Mouse (Mus musculus) neural tube, embryonic 14.5 days (tissue): ENCODE measurements around the gene Fgd2. TPM values are rescaled to one million over a fixed set of nuclear protein-coding genes. Genes with fewer than 3 reads are reported as not detected.

Experiments
- ATAC-seq: fragments of 200-750 bp; cut with Nextera tagmentation; 2 replicates; pipeline ENCODE4 v1.8.0; 2017; ENCODE audit warnings: low read depth, mild to moderate bottlenecking, moderate TSS enrichment, moderate library complexity
- H3K27ac ChIP-seq: fragments of 300-500 bp; sonication (generic); 2 replicates; pipeline ENCODE4 v1.5.1; 2014; ENCODE audit warnings: low read depth, mild to moderate bottlenecking, control low read depth, low read length, moderate library complexity, mixed read lengths
- H3K27me3 ChIP-seq: fragments of 300-500 bp; sonication (generic); 2 replicates; pipeline ENCODE4 v1.6.1; 2014; ENCODE audit warnings: low read length; ENCODE audit not compliant: control insufficient read depth, insufficient read depth
- H3K36me3 ChIP-seq: fragments of 300-500 bp; sonication (generic); 2 replicates; pipeline ENCODE4 v1.6.1; 2014; ENCODE audit warnings: low read length, mixed read lengths; ENCODE audit not compliant: control insufficient read depth, insufficient read depth
- H3K4me1 ChIP-seq: fragments of 300-500 bp; sonication (generic); 2 replicates; pipeline ENCODE4 v1.6.1; 2014; ENCODE audit warnings: low read length; ENCODE audit not compliant: control insufficient read depth, insufficient read depth
- H3K4me2 ChIP-seq: fragments of 300-500 bp; sonication (generic); 2 replicates; pipeline ENCODE4 v1.6.1; 2014; ENCODE audit warnings: mild to moderate bottlenecking, low read depth, low read length, control low read depth
- H3K4me3 ChIP-seq: fragments of 300-500 bp; sonication (generic); 2 replicates; pipeline ENCODE4 v1.5.1; 2014; ENCODE audit warnings: low read depth, low read length, control low read depth, mixed read lengths
- H3K9ac ChIP-seq: fragments of 300-500 bp; sonication (generic); replicated peaks from 2 replicates; pipeline ENCODE4 v1.6.1; 2014; ENCODE audit warnings: low read depth, mild to moderate bottlenecking, control low read depth, low read length, mixed read lengths
- H3K9me3 ChIP-seq: fragments of 300-500 bp; sonication (generic); 2 replicates; pipeline ENCODE4 v1.6.1; 2016; ENCODE audit warnings: low read length; ENCODE audit not compliant: control insufficient read depth
- WGBS: fragments of 180-500 bp; shearing (Covaris S2); extraction: QIAGEN DNeasy Blood & Tissue Kit; methylation state at CpG from one replicate; pipeline ENCODE4 v1.1.7; 2014; 5-methylcytosine and 5-hydroxymethylcytosine counted together
- polyA plus RNA-seq: library from polyadenylated mRNA; unstranded; fragments of >200 nt; fragmentation: Nextera tagmentation; extraction: Ambion mirVana; gene quantifications from 2 replicates; pipeline ENCODE4 v1.2.1, GENCODE M21; 2014

Gene Fgd2
- polyA plus RNA-seq, 1 experiment from 2014 or later = 3.8 TPM

DNA sequence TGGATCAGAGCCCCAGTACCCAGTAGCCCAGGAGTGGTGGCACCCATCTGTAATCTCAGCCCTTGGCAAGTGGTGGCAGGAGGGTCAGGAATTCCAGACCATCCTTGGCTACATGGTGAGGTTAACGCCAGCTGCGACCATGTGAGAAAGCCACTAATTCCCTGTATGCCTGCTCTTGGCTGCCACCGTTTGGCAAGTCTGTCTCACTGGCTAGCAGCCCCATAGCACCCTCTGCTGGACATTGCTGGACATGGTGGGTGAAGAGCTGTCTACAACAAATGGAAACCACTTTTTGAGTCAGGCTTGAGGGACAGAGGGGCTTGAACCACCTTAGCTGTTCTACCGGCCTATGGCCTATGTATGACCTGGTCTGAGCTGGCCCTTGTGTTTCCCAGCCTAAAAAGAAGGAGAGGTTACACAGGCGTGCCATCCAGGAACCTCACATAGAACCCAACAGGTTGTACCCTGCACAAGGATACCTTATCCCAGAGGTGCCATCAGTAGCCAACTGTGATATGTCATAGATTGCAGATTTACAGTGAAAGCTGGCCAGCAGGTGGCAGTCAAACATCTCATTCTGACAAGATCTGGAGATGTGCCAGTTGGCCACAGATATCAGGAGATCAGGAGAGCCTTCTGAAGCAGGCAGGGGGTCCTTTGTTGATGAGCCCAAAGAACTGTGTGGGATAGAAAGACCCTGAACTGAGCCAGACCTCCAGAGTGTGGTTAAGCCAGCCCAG is 10.4 kb downstream of the Fgd2 start:
- H3K9ac ChIP-seq = no peak overlapping the region

DNA sequence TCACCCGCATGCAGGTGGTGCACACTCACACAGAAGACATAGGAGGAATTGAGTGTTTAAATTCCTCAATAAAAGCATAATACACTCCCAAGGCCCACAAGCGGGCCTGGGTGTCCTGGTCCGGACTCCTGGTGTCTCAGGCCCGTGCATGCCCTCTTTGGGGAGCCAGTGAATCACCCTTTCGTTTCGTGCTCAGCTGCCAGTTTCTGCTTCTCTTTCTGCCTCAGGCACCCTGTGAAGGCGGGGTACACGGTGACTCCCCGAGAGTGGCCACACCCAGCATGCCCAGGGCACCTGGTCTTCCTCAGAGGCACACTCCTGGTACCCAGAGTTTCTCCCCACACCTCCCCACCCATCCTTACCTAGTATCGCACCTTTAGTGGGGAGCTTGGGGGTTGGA is 15.2 kb downstream of the Fgd2 start:
- Histone ChIP-seq H3K9ac (no peak overlapping the region), H3K36me3 (no peaks in the 10 kb centered on the region), H3K4me2 (no peak overlapping the region), H3K4me1 (no peaks in the 10 kb centered on the region), H3K27ac (no peak overlapping the region), H3K9me3 (no peaks in the 10 kb centered on the region), H3K27me3 (no peaks in the 10 kb centered on the region), H3K4me3 (no peak overlapping the region)
- 79% methylated on average over 10 of the region's 10 CpGs for WGBS
- no peak for ATAC-seq

More for the DNA sequence above, 10.4 kb downstream of the Fgd2 start:
- Histone ChIP-seq H3K4me1 (no peaks in the 10 kb centered on the region), H3K36me3 (no peaks in the 10 kb centered on the region), H3K27ac (no peak overlapping the region), H3K4me3 (no peak overlapping the region), H3K9me3 (no peaks in the 10 kb centered on the region), H3K4me2 (no peak overlapping the region), H3K27me3 (no peaks in the 10 kb centered on the region)
- peak; percentile 69 for ATAC-seq
- WGBS = 7% methylated on average over 5 of the region's 5 CpGs

GRCm38 (mm10) chr17:29378056-29378455 is 17.3 kb downstream of the Fgd2 start:
- no peak for ATAC-seq
- no peak overlapping the region for H3K27ac ChIP-seq
- H3K9ac ChIP-seq = no peak overlapping the region
- no peak overlapping the region for H3K4me3 ChIP-seq
- H3K4me2 ChIP-seq = no peak overlapping the region
- no peaks in the 10 kb centered on the region for H3K27me3 ChIP-seq
- H3K9me3 ChIP-seq = no peaks in the 10 kb centered on the region
- 71% methylated on average over 8 of the region's 8 CpGs for WGBS
- H3K4me1 ChIP-seq = no peaks in the 10 kb centered on the region
- no peaks in the 10 kb centered on the region for H3K36me3 ChIP-seq

GRCm38 (mm10) chr17:29380241-29380640 is 19.5 kb downstream of the Fgd2 start:
- H3K4me1 ChIP-seq = no peaks in the 10 kb centered on the region
- WGBS = 74% methylated on average over 4 of the region's 4 CpGs

GRCm38 (mm10) chr17:29381472-29381871 is 20.8 kb downstream of the Fgd2 start:
- Histone ChIP-seq H3K9ac (no peak overlapping the region), H3K36me3 (no peaks in the 10 kb centered on the region), H3K4me1 (no peaks in the 10 kb centered on the region), H3K9me3 (no peaks in the 10 kb centered on the region), H3K4me2 (no peak overlapping the region), H3K27me3 (no peaks in the 10 kb centered on the region), H3K27ac (no peak overlapping the region), H3K4me3 (no peak overlapping the region)
- WGBS = 25% methylated on average over 7 of the region's 7 CpGs
- ATAC-seq = peak; percentile 49; the same call in 1 of the 2 replicates

More at GRCm38 (mm10) chr17:29380241-29380640, 19.5 kb downstream of the Fgd2 start:
- Histone ChIP-seq H3K9me3 (no peaks in the 10 kb centered on the region), H3K27ac (no peak overlapping the region), H3K9ac (no peak overlapping the region), H3K36me3 (no peaks in the 10 kb centered on the region), H3K4me3 (no peak overlapping the region), H3K4me2 (no peak overlapping the region), H3K27me3 (no peaks in the 10 kb centered on the region)
- no peak for ATAC-seq

DNA sequence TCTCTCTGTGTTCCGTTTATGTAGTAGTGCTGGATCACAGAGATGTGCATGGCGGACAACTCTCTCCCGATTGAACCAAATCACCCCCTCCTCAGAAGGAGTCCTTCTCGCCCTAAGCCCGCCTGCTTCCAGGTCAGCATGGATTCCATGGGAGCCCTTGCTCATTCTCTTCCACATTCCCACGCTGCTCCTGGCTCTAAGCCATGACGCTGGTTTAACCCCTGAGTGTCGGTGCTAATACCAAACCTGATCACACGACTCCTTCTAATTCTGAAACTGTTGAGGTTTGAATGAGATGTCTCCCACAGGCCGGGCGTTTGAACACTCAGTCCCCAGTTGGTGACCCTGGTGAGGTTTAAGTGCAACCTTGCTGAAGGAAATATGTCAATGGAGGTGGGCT is 21.7 kb downstream of the Fgd2 start:
- 55% methylated on average over 11 of the region's 11 CpGs for WGBS
- no peak overlapping the region for H3K4me2 ChIP-seq
- no peaks in the 10 kb centered on the region for H3K9me3 ChIP-seq
- no peak overlapping the region for H3K27ac ChIP-seq
- no peak overlapping the region for H3K9ac ChIP-seq
- no peaks in the 10 kb centered on the region for H3K27me3 ChIP-seq
- no peak for ATAC-seq
- H3K36me3 ChIP-seq = no peaks in the 10 kb centered on the region
- H3K4me1 ChIP-seq = no peaks in the 10 kb centered on the region
- no peak overlapping the region for H3K4me3 ChIP-seq

- H3K9ac ChIP-seq = no peak overlapping the region
- 62% methylated on average over 9 of the region's 9 CpGs for WGBS
- H3K4me1 ChIP-seq = no peaks in the 10 kb centered on the region
- no peak for ATAC-seq
- no peak overlapping the region for H3K4me2 ChIP-seq
- H3K27me3 ChIP-seq = no peaks in the 10 kb centered on the region
- H3K4me3 ChIP-seq = no peak overlapping the region
- no peaks in the 10 kb centered on the region for H3K9me3 ChIP-seq
- no peak overlapping the region for H3K27ac ChIP-seq
- H3K36me3 ChIP-seq = no peaks in the 10 kb centered on the region
Measured at GRCm38 (mm10) chr17:29383923-29384322, 23.2 kb downstream of the Fgd2 start.

- 54% methylated on average over 5 of the region's 5 CpGs for WGBS
- Histone ChIP-seq H3K4me3 (no peak overlapping the region), H3K27me3 (no peaks in the 10 kb centered on the region), H3K9ac (no peak overlapping the region), H3K27ac (no peak overlapping the region), H3K36me3 (no peaks in the 10 kb centered on the region), H3K4me2 (no peak overlapping the region), H3K4me1 (no peaks in the 10 kb centered on the region), H3K9me3 (no peaks in the 10 kb centered on the region)
- ATAC-seq = no peak
Measured at GRCm38 (mm10) chr17:29384850-29385438, 24.2 kb downstream of the Fgd2 start.

DNA sequence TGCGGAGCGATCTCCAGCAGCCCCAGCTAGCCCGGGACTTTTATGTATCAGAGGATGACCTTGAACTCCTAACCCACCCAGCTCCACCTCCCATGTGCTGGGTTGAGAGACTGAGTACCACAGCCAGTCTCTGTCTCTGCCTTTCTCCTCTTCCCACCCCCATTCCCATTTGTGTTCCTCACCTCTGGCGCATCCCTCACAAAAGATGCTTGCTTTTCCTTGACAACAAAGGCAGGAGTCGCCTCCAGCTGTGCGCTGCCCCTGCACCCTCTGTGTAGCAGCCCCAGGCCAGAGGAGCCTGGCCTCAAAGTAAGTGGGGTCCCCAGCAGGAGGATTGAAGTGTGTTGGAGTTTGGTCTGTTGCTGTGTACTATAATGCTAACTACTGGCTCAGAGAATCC is 25.0 kb downstream of the Fgd2 start:
- Histone ChIP-seq H3K9ac (no peak overlapping the region), H3K4me3 (no peak overlapping the region), H3K4me2 (no peak overlapping the region), H3K27me3 (no peaks in the 10 kb centered on the region), H3K27ac (no peak overlapping the region), H3K9me3 (no peaks in the 10 kb centered on the region), H3K4me1 (no peaks in the 10 kb centered on the region), H3K36me3 (no peaks in the 10 kb centered on the region)
- WGBS = 34% methylated on average over 6 of the region's 6 CpGs
- ATAC-seq = no peak
